Mouse (Mus musculus): ENCODE results near the gene Slc13a4.

Slc13a4 gene

DNA sequence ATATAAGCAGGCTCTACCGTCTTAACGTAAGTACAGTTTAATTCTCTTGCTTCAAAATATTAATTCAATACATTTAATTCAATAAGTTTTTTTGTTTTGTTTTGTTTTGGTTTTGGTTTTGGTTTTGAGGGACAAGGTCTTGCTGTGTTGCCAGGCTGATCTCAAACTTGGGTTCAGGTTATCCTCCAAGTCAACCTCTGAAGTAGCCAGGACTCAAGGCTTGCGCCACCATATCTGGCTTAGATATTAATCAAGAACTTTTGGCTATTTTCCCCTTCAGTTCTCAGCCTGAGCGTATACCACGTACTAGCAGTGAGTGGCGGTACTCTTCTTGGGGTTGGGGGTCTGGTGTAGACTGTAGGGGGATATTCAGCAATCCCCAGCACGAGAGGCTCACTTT is 5.3 kb downstream of the Slc13a4 start:
- no peak for DNase-seq (ENCODE audit: low spot score in 2 of 2)

DNA sequence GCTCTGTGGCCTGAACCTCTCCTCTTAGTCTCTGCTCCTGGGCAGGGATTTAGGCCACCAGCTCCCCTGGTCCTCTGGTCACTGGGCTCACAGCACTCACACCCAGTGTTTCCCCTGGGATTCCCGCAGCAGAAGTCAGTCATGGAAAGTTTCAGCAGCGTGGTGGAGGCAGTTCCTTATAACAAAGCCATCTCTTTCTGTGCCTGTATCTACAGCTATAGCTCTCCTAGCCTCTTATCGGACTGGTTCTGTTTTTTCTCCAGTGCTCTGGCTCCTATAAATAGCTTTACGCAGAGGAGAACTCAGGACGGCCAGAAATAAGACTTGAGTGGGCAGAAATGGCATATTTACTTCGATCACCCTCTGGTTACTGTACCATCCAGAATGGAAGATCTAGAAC is 9.6 kb downstream of the Slc13a4 start:
- no peak for DNase-seq (ENCODE audit: low spot score in 2 of 2)

DNA sequence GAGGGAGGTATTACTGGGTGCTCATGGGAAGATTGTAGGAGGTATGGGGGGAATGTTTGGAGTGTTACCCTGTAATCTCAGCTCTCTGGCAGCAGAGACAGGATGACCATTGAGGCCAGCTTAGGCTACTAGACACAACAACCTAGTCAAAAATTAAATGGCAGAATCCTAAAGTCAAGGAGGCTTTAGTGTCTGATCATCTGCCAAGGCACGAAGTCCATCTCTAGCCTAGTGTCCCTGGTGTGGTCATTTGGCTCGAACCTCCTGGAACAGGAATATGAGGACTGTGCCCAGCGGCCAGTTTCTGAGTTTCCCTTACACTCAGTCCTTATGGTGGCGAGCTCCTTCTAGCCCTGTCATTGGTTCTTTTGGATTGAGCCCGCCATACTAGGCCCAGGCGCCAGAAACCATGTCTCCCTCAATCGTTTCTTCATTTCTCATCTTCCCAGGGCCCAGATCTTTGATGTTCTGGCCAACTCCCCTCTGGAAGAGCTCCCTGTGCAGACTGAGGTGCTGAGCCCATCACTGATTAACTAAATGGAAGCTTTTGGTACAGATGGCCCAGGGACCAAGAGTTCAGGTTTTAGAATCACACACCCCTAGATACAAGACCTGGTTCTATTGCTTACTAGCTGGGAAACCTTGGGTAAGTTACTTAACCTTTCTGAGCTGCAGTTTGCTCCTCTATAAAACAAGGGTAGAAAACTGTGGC is 10.3 kb downstream of the Slc13a4 start:
- DNase-seq (ENCODE audit: low spot score in 2 of 2), result no peak

DNA sequence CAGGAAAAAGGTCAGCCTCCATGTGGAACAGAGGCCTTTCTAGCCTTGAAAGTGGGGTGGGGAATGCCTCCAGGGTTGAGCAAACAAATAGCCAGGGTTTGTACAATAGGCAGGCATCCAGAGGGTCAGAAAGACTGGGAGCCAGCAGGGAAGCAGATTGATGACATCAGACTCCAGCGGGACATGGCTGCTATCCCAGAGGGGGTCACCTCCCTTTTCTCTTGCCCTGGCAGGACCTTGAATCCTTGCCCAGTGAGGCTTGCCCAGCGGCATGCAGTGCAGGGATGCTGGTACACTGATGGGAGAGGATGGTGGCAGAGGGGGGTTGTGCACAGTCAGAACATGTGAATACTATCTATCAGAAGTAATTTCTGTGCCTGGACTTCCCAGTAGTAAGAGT is 10.9 kb downstream of the Slc13a4 start:
- peak in 1 of 2 experiments; percentile 22 for DNase-seq (ENCODE audit: low spot score in 2 of 2)

DNA sequence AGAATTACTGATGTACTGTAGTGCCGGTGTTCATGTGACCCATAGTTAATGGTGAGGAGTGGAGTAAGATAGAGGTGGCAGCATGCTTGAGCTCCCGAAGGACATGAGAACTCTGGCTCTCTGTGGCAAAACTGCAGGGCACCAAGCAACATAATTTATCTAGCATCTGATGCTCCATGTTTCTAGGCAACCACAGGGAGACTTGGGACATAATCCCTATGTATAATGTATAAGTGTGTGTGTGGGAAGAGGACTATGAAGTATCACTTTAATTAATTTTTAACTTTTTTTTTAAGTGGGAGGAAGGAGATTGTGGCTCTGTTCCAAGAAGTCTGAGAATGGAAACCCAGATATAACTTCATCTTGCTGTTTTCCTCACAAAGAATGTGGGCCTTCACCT is 13.0 kb downstream of the Slc13a4 start:
- no peak for DNase-seq (ENCODE audit: low spot score in 2 of 2)

DNA sequence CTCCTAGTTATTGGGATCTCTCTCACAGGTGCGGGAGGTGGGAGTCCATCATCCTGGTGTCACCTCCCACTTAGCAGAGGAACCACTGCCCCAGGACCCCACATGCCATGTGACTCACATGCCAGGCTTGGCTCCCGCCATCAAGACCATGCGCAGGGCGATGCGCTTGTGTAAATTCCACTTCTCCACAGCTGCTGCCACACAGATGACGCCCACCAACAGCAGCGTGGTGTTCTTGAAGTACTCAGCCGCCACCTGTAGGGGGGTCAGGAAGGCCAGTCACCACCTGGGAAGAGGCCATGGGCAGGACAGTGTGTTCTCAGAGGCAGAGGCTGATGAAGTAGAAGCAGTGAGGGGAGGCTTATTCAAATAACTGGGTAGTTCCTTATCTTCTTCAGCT is 18.3 kb downstream of the Slc13a4 start:
- DNase-seq (ENCODE audit: low spot score in 2 of 2), result no peak

DNA sequence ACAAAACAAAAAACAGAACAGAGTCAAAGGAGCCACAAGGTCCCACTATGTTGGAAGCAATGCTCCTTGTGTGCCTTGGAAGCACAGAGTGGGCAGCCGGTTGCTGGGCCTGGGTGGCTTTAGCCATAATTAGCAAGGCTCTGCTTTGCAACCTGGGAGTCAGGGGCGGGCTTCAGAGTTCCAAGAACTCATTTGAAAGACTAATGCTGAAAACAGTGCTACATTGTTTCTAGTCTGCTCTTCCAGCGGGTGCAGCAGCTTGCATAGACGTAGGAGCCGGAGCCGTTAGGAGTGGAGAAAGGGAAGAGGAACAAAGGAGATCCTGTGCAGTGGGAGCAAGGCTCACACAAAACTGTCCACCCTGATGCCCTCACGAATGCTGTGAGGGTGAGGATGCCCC is 19.0 kb downstream of the Slc13a4 start:
- DNase-seq (ENCODE audit: low spot score in 2 of 2), result no peak

DNA sequence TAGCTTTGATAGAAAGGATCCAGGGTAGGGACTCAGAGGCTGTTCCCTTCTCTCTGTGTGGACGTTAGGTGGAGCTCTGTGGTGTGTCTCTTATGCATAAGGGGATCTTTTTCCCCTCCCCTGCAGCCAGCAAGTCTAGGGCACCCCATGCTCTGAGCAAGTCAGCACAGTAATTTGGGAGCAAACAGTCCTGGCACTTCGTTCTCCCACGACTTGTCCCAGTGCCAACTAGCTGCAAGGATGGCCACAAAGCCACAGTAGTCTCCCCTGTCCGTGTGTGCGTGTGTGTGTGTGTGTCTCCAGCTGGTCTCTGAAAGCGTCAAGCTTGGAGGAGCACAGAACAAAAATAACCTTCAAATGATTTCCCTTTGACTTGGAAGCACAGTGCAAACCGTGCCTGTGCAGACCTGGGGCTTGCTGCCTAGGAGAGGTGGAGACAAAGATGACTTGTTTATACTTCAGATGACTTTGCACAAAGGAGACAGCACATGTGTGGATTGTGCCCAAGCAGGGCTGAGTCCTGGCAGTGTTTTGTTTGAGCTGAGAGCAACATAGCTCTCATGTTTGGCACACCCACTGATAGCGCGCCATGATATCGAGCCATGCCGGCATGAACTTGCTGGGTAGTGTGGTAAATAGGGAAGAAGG is 19.7 kb downstream of the Slc13a4 start:
- DNase-seq (ENCODE audit: low spot score in 2 of 2), result peak; percentile 81 to 83

DNA sequence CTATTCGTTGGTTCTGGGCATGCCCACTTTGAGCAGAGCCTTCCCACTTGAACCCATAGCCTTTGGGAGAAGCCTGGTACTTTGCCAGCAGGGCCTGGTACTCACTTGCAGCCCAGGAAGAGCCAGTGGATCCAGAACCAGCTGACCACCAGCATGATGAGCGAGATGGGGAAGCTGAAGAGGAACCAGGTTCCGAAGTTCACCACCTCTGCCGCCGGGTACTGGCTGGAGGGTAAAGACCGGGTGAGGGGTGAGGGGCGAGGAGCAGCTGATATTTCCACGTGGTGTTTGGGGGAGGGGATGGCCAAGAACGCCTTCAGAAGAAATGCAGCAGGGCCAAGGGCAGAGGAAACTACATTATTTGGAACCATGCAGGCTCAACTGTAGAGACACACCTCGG is 28.6 kb downstream of the Slc13a4 start:
- DNase-seq (ENCODE audit: low spot score in 2 of 2), result no peak

DNA sequence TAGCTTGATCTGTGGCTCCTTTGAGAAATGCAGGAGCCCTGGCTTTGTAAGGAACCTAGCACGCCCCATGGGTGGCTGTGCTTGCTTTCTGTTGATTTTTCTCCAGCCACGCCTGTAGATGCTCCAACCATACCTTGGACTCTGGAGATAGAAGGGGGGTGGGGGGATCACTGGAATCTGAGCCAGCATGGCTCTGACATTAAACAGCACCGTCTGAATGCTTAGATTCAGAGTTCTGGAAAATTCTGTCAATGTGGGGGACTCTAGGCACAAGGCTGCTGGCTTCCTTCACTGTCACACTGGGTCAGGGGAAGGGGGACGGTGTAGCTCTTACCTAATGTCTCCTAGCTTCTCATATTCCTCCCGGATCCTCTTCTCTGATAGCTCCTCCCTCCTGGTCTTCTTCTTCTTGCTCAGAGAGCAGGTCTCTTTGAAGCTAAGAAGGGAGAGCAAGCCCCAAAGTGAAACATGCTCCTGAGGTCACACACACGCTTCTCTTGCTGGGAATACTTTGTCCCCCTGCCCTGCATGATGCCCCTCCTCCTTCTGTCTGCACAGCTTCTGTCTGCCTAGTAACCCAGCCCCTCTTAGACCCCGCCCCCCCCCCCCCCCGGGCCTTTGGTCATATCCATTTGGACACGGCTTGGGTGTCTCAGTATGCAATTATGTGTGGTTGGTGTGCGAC is 29.9 kb downstream of the Slc13a4 start:
- DNase-seq (ENCODE audit: low spot score in 2 of 2), result no peak

DNA sequence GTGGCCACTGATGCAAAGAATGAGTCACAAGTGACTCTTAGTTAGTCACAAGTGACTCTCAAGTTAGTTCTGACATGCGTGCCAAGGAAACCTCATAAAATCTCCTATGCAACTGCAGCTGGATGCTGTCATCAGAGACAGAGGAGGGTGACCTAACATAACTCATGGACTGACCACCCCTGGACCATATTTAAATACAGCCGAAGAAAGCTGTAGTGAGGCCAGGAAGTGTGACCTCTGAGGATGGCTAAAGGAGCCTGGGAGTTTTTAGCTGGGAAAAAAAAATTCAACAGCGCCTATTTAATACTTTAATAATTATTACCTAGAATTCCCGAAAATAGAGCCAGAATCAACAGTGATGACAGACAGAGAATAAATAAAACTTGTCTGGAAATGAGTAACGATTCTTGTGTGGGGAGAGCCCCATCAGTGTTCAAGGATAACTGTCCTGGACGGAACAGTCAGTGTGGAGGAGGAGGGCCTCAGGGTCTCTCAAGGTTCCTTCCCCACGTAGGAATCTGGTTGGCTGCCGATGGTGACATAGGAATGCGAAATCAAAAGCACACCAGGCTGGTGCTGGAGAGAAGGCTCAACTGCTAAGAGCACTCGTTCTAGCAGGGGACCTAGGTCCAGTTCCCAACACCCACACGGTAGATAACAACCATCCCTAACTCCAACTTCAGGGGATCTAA is 34.4 kb downstream of the Slc13a4 start:
- DNase-seq (ENCODE audit: low spot score in 2 of 2), result no peak

DNA sequence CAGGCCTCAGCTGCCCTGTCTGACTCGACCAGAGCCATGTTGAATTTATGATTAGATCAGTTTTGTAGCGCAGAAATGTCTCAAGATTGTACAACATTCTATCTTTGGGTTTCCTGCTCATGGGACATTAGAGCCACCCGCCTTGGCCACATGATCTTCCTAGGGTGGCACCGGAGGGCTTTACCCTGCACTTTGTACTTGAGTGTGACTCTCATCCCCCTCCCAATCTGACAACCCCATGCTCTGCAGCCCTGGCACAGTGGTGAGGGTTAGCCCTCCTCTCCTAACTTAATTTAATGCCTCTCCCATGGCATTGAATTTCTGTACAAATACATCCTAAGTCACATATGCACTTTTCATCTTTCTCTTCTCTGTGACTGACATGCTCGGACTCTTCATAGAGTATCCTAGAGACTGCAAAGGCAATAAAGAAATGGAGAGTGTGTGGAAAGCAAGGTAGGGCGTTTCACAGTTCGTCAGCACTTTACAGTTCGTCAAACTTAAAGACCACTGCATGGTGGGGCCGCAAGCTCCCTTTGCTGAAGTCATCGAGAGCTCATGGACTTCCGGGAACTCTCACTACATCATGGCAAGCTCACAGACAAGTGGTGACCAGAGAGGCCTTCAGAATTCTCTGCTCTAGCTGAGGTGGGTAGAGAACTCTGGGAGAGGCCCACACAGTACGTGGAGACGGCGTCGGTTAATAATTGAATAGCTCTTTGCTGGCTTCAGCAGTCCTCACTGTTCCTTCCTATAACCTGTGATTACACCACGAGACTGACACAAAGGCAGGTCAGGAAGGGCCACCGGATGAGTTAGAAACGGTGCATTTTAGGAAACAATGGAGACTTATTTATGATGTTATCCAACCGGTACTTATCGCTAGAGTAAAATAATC is 35.8 kb downstream of the Slc13a4 start:
- DNase-seq (ENCODE audit: low spot score in 2 of 2), result no peak

DNA sequence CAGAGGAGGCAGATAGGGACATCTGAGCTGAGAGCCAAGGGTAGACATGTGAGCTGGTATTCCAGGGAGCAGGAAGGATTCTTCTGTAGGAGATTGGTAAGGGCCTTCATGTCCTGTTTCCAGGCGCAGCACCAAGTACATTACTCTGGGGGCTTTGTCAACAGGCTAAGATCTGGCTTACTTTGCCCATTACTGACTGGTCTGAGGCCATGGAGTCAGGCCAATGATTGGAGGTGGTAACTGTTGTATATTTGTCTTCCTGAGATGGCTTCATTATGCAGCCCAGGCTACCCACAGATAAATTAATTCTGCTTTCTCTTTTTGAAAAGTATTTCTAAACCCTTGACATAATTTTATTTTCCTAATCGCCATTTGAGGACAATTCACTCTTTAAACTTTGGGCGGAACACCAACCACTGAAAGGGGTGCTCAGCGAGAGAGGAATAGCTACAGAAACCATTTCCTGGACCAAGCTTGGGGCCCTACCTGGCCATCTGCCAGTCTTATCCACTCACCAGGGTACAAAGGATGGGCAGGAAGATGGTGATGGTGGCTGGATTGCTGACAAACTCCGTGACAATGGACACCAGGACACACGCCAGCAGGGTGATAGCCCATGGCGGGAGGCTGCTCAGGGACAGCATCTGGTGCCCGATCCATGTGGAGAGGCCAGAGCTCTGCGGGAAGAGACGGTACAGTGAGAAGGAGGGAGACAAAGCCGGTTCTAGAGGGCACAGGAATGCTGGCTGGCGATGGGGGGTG is 36.7 kb downstream of the Slc13a4 start:
- no peak for DNase-seq (ENCODE audit: low spot score in 2 of 2)

DNA sequence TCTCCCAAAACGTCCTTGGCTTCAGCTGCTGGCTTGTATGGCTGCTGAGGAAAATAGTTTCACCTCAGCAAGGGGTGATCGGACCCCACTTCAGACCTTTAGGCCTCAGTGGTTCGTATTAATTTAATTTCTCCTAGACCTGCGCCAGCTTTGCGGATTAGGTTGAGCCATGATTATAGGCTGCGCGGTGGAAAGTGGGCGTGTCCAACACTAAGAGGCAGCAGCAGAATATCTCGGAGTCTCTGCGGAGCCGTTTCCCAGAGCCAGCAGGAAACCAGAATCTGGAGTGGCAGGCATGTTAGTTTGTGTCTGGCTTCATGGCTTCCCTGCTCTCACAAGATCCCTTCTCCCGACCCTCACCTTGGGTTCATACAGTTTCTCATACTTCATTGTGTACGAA is 38.3 kb downstream of the Slc13a4 start:
- no peak for DNase-seq (ENCODE audit: low spot score in 2 of 2)

DNA sequence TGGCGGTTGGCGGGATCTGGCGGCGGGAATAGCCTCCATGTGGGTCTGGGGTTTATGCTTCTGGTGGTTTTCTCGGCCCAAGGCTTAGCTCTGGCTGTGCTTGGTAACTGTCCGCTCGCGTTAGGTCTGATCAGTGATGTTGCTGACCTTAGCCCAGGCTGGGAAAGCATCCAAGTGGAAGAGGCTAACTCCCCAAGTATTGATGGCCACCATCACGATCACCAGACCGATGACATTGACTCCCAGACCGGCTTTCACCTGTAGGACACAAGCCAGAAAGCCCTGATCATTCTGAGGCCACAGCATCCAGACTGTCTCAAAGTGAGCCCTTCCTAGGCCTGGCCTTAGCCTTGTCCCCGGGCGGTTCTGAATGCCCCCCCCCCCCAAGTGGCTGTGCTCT is 39.2 kb downstream of the Slc13a4 start:
- no peak for DNase-seq (ENCODE audit: low spot score in 2 of 2)

DNA sequence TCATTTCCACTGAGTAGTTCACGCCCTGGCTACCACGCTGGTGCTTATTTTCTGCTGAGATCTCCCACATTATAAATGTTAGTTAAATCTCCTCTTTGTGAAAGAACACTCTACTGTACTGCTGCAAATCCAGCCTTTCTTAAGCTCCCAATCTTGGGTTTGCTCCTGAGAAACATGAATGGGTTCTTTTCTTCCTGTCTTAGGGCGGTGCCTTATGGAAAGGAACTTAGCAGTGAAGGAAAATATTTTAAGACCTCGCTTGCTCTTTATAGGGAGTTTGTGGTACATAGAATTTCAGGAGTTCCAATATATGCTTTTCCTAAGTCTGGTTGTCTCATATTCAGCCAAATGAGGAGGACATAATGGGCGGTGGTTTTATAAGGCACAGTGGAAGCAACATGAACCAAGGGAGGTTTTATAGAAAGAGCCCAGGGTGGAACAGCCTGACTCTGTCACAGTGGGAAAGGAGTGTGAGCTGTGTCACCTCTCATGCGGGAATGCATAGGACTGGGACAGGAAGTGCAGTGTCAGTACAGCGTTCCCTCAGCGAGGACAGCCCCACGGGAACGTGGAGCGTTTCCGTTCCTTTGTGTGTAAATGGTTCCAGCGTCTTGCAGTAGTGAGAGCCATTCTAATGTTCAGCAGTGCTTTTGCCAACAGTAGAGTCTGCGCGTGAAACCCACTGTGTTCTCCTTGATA is 42.2 kb downstream of the Slc13a4 start:
- no peak for DNase-seq (ENCODE audit: low spot score in 2 of 2)

DNA sequence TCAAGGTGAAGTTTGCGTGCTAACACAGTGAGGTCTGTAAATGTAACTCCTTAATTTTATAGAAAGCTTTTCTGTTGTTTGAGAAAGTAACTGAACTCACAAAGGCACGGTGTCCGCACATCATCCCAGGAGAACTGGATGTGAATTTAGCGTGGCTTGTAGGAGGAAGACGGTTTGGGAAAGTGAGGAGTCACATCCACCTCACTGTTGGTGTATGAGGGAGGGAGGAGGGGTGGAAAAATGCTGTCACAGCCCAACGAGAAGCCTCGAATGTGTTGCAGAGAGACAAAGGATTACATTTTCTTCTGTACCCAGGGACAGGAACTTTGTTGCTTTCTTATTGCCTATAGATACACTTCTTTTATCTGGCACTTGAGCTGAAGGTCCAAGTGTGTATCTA is 47.4 kb downstream of the Slc13a4 start:
- no peak for DNase-seq (ENCODE audit: low spot score in 2 of 2)

DNA sequence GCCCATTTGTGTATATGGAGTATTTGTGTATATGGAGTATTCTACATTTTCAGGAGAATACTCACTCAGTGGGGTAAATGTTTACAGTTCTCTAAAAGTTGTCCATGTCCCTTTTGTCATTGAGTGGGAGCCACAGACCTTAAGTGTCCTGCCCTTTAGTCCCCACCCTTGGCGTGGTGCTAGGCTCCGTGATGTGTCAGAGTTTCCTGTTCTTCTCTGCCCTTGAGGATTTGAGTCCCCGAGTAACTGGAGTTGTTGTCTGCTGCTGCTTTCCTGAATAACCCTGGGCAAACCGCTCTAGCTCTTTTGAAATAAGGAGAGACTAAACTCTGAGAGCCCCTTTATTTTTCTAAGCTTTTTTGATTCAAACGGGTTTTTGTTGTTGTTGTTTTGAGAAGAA is 48.4 kb downstream of the Slc13a4 start:
- no peak for DNase-seq (ENCODE audit: low spot score in 2 of 2)

DNA sequence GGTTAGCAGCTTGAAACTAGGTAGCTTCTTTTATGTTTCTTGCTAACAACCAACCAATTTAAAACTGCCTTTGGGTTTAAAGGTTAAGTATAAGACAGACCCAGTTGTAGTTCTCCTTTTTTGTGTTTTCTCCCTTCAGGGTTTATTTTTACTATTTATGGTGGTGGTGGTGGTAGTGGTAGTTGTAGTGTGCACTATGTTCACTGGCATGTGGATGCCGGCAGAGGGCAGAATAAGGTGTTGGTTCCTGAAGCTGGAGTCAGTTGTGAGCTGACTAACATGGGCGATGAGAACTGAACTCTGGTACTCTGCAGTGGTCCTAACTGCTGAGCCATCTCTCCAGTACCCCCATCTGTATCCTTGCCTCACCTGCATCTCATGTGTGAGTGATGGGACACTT is 49.0 kb downstream of the Slc13a4 start:
- DNase-seq (ENCODE audit: low spot score in 2 of 2), result no peak

DNA sequence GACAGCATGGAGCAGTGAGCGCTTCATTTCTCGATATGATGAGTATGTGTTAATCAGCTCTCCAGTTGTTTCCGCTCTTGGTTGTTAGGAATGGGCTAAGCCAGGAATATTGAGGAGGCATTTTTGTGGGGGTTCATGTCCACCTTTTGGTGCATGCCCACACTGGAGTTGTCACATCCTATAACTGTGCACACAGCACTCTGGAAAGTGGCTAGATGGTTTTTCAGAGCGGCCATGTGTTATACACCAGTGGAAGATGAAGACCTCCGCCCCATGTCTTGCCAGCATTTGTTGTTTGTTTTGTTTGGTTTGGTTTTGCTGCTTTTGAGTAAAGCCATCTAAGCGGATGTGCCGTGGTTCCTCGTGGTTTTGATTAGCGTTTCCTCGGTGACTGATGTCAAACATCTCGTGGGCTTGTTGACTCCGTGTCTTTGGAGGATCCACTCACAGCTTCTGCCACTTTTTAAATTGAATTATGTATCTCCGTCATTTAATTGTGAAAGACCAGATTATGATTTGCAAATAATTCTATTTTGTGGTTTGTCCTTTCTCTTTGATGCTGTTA is 50.2 kb downstream of the Slc13a4 start:
- no peak for DNase-seq (ENCODE audit: low spot score in 2 of 2)
